Mouse (Mus musculus): ENCODE measurements around the gene 9930111J21Rik2.
"Not testable (repeated sequence)": the region's sequence is repeated elsewhere in the genome, so short reads cannot be mapped to it uniquely, and the experiment has no call there.

DNA sequence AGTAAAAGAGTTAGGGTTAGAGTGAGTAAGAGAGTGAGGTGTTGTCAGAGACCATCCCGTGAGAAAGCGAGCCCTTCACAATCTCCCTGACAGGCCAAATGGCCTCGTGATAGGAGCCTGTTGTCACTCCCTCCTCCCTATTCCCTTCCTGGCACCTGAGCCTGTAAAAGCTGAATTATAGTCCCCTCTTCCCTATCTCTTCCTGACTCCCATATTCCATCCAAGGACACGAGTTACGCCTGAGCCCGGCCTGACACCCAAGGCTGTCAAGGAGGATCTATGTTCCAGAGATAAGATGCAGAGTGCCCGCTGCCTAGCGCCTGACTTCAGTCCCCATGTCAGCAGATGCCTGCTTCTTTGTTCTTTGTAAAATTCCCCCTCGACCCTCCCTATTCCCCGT, 57.7 kb downstream of the 9930111J21Rik2 start:
- not testable (repeated sequence) for TF ChIP-seq POLR2A (IDR thresholded peaks at IDR 0.05; ENCODE audit: borderline replicate concordance, low read depth, low read length); CTCF (IDR thresholded peaks at IDR 0.05; ENCODE audit: low read depth, low read length)

All from bone marrow macrophage, adult 2 months (primary cell).